Mouse (Mus musculus) embryonic facial prominence, embryonic 15.5 days (tissue): Measurements from ENCODE around the gene A4galt. TPM values are rescaled to one million over a fixed set of nuclear protein-coding genes. Genes with fewer than 3 reads are reported as not detected.

Experiments used
- ATAC-seq: fragments of 200-750 bp; cut with Nextera tagmentation; 2 replicates; pipeline ENCODE4 v1.8.0; 2017; ENCODE audit warnings: low read depth, moderate TSS enrichment; ENCODE audit not compliant: insufficient number of reproducible peaks, low FRiP score, low TSS enrichment
- H3K27ac ChIP-seq: fragments of 300-500 bp; sonication (generic); replicated peaks from 2 replicates; pipeline ENCODE4 v1.5.1; 2015; ENCODE audit warnings: mild to moderate bottlenecking, inconsistent platforms
- H3K27me3 ChIP-seq: fragments of 300-500 bp; sonication (generic); 2 replicates; pipeline ENCODE4 v1.6.1; 2015; ENCODE audit warnings: inconsistent platforms
- H3K36me3 ChIP-seq: fragments of 300-500 bp; sonication (generic); 2 replicates; pipeline ENCODE4 v1.6.1; 2015; ENCODE audit warnings: mild to moderate bottlenecking, inconsistent platforms
- H3K4me1 ChIP-seq: fragments of 300-500 bp; sonication (generic); 2 replicates; pipeline ENCODE4 v1.6.1; 2015; ENCODE audit warnings: inconsistent platforms
- H3K4me2 ChIP-seq: fragments of 300-500 bp; sonication (generic); replicated peaks from 2 replicates; pipeline ENCODE4 v1.6.1; 2015; ENCODE audit warnings: mild to moderate bottlenecking, inconsistent platforms
- H3K4me3 ChIP-seq: fragments of 300-500 bp; sonication (generic); replicated peaks from 2 replicates; pipeline ENCODE4 v1.5.1; 2015; ENCODE audit warnings: mild to moderate bottlenecking, inconsistent platforms
- H3K9ac ChIP-seq: fragments of 300-500 bp; sonication (generic); 2 replicates; pipeline ENCODE4 v1.6.1; 2015; ENCODE audit warnings: inconsistent platforms
- H3K9me3 ChIP-seq: fragments of 300-500 bp; sonication (generic); replicated peaks from 2 replicates; pipeline ENCODE4 v1.6.1; 2016; ENCODE audit warnings: inconsistent platforms
- WGBS: fragments of 180-500 bp; shearing (Covaris S2); methylation state at CpG from one replicate; pipeline ENCODE4 v1.1.7; 2015; 5-methylcytosine and 5-hydroxymethylcytosine counted together
- polyA plus RNA-seq: library from polyadenylated mRNA; unstranded; fragments of >200 nt; fragmentation: Nextera tagmentation; extraction: Ambion mirVana; gene quantifications from 2 replicates; pipeline ENCODE4 v1.2.1, GENCODE M21; 2015

A4galt gene
- polyA plus RNA-seq, 1 experiment from 2014 or later, result 4.7 TPM

DNA sequence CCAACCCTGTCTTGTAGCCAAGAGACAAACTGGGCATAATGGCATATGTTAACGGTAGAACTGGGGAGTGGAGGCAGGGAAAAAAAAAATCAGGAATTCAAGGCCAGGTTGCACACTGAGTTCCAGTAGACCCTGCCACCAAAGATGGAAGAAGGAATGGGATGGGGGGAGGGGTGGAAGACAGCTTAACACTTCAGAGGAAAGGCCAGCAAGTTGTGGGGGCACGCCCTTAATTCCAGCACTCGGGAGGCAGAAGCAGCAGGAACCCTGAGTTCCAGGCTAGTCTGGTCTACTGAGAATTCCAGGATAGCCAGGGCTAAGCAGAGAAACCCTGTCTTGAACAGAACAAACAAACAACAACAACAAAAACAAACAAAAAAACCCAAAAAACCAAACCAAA is 7.2 kb downstream of the A4galt start:
- Histone ChIP-seq H3K9ac (no peak overlapping the region), H3K36me3 (no peaks in the 10 kb centered on the region), H3K4me2 (no peak overlapping the region), H3K9me3 (no peaks in the 10 kb centered on the region), H3K4me3 (no peak overlapping the region), H3K27me3 (no peaks in the 10 kb centered on the region), H3K27ac (no peak overlapping the region), H3K4me1 (no peaks in the 10 kb centered on the region)
- 70% methylated on average over 3 of the region's 3 CpGs for WGBS
- no peak for ATAC-seq

DNA sequence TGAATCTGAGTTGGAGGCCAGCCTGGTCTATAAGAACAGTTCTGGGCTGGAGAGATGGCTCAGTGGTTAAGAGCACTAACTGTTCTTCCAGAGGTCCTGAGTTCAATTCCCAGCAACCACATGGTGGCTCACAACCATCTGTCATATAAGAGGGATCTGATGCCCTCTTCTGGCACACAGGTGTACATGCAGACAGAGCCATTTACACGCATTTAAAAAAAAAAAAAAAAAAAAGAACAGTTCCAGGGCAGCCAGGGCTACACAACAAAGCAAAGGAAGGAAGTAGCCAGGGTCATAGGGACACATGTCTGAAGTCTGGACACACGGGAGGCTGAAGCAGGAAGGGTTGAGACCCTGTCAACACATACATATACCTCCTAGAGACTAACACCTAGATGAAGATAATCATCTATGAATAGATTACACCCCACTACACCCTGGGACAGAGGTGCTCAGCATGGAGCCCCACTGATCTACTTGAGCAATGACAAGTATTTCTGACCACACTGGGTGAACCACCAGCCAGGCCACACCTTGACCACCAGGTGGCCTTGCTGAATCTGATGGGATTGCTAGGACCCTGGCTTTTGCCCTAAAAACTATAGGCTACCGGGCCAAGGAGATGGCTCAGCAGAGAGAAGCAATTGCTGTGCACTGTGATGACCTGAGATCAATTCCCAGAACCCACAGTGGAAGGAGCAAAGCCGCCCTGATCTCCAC is 9.5 kb downstream of the A4galt start:
- no peaks in the 10 kb centered on the region for H3K9me3 ChIP-seq

GRCm38 (mm10) chr15:83241497-83241896 is 10.1 kb downstream of the A4galt start:
- no peaks in the 10 kb centered on the region for H3K4me1 ChIP-seq
- H3K9ac ChIP-seq, result no peak overlapping the region
- H3K4me2 ChIP-seq, result no peak overlapping the region
- no peaks in the 10 kb centered on the region for H3K36me3 ChIP-seq
- 79% methylated on average over 3 of the region's 3 CpGs for WGBS
- ATAC-seq, result no peak
- H3K9me3 ChIP-seq, result no peaks in the 10 kb centered on the region
- no peaks in the 10 kb centered on the region for H3K27me3 ChIP-seq
- no peak overlapping the region for H3K27ac ChIP-seq
- H3K4me3 ChIP-seq, result no peak overlapping the region

More for the DNA sequence above, 9.5 kb downstream of the A4galt start:
- no peak overlapping the region for H3K4me3 ChIP-seq
- no peaks in the 10 kb centered on the region for H3K36me3 ChIP-seq
- no peak overlapping the region for H3K27ac ChIP-seq
- H3K4me1 ChIP-seq, result no peaks in the 10 kb centered on the region
- WGBS, result 78% methylated on average over 4 of the region's 4 CpGs
- H3K4me2 ChIP-seq, result no peak overlapping the region
- ATAC-seq, result no peak
- no peak overlapping the region for H3K9ac ChIP-seq
- H3K27me3 ChIP-seq, result no peaks in the 10 kb centered on the region

DNA sequence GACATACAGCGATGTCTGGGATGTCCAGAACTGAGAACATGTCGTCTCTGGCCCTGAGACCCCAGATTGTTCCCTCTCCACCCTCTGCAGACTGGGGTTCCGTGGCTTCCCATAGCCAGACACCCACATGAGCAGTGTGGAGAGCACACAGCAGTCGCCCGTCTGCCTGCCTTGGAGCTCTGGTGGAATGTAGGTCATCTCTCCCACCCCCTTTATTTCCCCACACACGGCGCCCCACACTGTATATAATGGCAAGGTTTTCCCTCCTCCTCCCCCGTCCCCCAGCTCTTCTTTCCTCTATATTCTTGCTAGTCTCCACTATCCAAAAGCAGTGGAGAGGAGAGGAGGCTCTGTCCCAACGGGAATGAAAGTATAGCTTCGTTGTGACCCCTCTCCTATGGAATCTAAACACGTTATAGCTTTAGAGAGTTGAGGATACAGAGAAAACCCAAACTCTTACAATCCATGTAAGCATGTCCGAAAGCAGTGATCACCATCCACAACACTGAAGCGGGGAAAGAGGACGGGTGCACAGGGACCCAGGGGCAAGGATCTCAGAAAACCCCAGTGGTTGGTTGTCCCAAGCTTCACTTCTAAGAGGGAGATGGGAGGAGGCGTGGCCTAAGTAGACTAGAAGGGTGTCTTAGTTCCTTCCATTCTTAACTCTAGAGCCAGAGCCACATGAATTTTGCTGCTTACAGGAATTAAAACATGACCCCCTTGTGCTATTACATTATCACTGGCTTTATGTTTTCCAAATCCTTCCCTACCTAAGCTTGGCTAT is 13.9 kb downstream of the A4galt start:
- no peak overlapping the region for H3K9ac ChIP-seq
- no peaks in the 10 kb centered on the region for H3K9me3 ChIP-seq
- 70% methylated on average over 15 of the region's 15 CpGs for WGBS
- H3K27me3 ChIP-seq, result no peaks in the 10 kb centered on the region
- H3K4me3 ChIP-seq, result no peak overlapping the region
- no peak for ATAC-seq
- no peaks in the 10 kb centered on the region for H3K36me3 ChIP-seq
- H3K4me2 ChIP-seq, result no peak overlapping the region
- H3K27ac ChIP-seq, result no peak overlapping the region
- no peaks in the 10 kb centered on the region for H3K4me1 ChIP-seq

DNA sequence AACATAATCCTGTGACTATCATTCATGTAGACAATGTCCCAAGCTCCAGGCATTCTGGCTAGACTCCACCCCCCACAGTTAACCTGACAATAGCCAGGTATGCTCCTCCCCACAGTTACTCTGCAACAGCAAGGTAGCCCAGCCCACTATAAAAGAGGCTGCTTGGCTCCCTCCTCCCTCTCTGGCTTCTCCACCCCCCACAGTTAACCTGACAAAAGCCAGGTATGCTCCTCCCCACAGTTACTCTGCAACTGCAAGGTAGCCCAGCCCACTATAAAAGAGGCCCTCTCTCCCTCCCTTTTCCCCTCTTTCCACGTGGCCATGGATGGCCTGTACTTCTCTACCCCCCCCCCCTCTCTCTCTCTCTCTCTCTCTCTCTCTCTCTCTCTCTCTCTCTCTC is 14.8 kb downstream of the A4galt start:
- WGBS, result 0% methylated on average over 1 of the region's 1 CpGs
- no peak overlapping the region for H3K9ac ChIP-seq

GRCm38 (mm10) chr15:83233219-83233992 is 18.2 kb downstream of the A4galt start:
- Histone ChIP-seq H3K9ac (no peak overlapping the region), H3K4me3 (no peak overlapping the region), H3K36me3 (no peaks in the 10 kb centered on the region), H3K4me2 (no peak overlapping the region), H3K9me3 (no peaks in the 10 kb centered on the region), H3K4me1 (no peaks in the 10 kb centered on the region), H3K27me3 (no peaks in the 10 kb centered on the region), H3K27ac (no peak overlapping the region)
- 0 out of 2 replicates have a peak, but pooled peaks have one; percentile 51 for ATAC-seq
- 82% methylated on average over 4 of the region's 4 CpGs for WGBS

More for the DNA sequence above, 14.8 kb downstream of the A4galt start:
- Histone ChIP-seq H3K9me3 (no peaks in the 10 kb centered on the region), H3K4me1 (no peaks in the 10 kb centered on the region), H3K4me3 (no peak overlapping the region), H3K4me2 (no peak overlapping the region), H3K36me3 (no peaks in the 10 kb centered on the region), H3K27ac (no peak overlapping the region), H3K27me3 (no peaks in the 10 kb centered on the region)
- no peak for ATAC-seq

DNA sequence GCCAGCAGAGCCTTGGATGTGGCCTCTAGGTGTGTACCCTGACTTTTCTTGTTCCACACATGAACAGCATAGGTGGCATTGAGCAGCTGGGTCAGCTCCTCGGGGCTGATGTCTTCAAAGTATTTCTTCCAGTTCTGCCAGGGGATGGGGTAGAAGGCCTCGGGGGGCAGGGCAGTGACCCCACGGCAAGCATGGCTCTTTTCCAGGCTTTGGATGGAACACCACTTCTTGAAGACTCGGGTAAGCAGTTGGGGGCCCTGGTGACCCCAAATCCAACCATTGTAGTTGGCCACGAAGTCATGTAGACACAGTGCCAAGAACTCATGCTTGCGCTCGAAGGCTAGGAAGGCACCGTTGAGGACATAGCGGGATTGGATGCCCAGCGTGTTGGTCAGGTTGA is 24.0 kb downstream of the A4galt start:
- Histone ChIP-seq H3K9ac (no peak overlapping the region), H3K4me1 (peaks cover 30% of the 10 kb centered on the region), H3K27ac (no peak overlapping the region), H3K36me3 (no peaks in the 10 kb centered on the region), H3K4me3 (no peak overlapping the region), H3K4me2 (no peak overlapping the region), H3K9me3 (no peaks in the 10 kb centered on the region), H3K27me3 (no peaks in the 10 kb centered on the region)
- 94% methylated on average over 10 of the region's 10 CpGs for WGBS
- ATAC-seq, result no peak

DNA sequence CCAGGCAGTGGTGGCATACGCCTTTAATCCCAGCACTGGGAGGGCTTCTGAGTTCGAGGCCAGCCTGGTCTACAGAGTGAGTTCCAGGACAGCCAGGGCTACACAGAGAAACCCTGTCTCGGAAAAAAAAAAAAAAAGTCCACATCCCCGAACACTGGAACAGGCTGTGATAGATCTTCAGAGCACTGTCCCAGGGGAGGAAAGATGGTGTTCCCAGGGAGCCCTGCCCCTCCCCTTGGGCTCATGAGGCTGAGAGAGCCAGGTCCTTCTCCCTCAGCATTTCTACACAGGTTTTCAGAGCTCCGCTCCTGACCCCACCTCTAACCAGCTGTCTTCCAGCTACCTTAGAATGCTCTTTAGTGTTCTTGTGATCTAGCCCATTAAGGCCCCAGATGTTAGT is 24.7 kb downstream of the A4galt start:
- H3K36me3 ChIP-seq, result no peaks in the 10 kb centered on the region
- no peak overlapping the region for H3K27ac ChIP-seq

DNA sequence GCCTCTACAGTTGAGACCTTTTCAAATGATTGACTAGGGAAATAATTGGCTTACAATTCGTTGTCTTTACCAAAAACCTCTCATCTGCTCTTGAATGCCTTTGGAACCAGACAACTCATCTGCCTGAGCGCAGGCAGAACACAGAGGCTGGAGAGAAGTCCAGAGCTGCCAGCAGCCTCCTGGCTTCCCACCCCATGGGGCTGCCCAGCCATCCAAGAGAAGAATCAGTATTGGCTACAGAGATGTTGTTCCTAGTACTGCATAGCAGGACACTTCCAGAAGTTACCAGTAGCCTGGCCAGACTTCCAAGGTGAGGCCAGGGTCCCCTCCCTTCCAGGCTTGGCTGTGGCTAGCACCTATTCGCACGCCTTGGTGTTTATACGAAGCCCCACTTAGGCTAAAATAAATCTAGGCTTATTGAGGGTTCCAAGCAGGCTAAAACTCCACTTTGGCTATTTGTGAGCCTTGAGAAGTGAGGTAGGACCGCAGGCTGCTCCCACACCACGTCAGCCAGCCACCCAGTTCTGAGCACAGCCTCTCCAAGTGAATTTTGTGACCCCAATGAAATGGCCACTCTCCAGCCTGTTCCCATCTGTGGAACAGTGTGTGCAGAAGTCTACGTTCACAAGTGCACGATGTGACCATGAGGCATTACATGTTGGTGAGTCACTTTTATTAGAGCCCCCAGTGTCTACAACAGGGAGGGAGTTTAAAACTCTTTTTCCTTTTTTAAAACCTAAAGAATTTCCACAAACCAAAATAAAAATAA is 25.3 kb downstream of the A4galt start:
- H3K4me2 ChIP-seq, result no peak overlapping the region
- no peaks in the 10 kb centered on the region for H3K27me3 ChIP-seq
- H3K4me1 ChIP-seq, result peaks cover 30% of the 10 kb centered on the region
- H3K9me3 ChIP-seq, result no peaks in the 10 kb centered on the region
- no peak overlapping the region for H3K9ac ChIP-seq
- ATAC-seq, result no peak
- WGBS, result 82% methylated on average over 9 of the region's 9 CpGs
- no peaks in the 10 kb centered on the region for H3K36me3 ChIP-seq
- H3K27ac ChIP-seq, result 0 out of 2 replicates have a peak overlapping the region, but pooled peaks have one; percentile 23
- H3K4me3 ChIP-seq, result no peak overlapping the region

More for the DNA sequence above, 24.7 kb downstream of the A4galt start:
- Histone ChIP-seq H3K4me2 (no peak overlapping the region), H3K4me3 (no peak overlapping the region), H3K9me3 (no peaks in the 10 kb centered on the region), H3K27me3 (no peaks in the 10 kb centered on the region), H3K4me1 (peaks cover 30% of the 10 kb centered on the region), H3K9ac (no peak overlapping the region)
- no peak for ATAC-seq
- WGBS, result 82% methylated on average over 5 of the region's 5 CpGs

DNA sequence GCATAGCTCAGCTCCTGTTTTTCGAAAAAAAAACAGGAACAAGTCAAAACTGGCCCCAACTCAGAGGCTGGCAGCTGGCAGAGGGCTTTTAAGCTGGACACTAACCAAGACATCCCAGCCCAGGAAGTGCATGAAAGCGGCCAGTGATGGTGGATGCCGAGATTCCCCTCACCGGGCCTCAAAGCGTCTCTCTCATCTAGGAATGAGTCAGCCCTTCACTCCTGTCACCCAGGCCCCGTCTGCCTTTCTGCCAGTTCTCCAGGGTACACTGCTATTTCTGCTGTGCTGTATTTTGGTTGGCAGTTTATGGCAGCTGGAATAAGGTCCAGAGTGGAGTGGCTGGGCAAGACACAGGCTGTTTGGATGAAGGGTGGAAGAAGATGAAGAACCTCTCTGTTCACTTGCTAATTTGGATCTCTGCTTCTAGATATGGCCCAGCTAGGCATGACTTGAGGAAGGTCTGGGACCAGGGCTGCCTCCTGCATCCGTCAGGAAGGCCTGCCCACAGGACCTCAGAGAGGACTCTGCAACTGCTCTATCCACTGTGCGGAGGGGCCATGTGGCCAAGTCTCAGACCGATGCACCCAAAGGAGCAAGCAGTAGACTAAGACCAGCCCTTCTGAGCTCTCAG is 27.3 kb downstream of the A4galt start:
- peaks cover 30% of the 10 kb centered on the region for H3K4me1 ChIP-seq
- H3K27ac ChIP-seq, result peak overlapping the region; percentile 92
- no peaks in the 10 kb centered on the region for H3K27me3 ChIP-seq
- ATAC-seq, result no peak; the same call in 1 of the 2 replicates
- no peaks in the 10 kb centered on the region for H3K36me3 ChIP-seq
- no peak overlapping the region for H3K9ac ChIP-seq
- H3K4me3 ChIP-seq, result no peak overlapping the region
- peak overlapping the region; percentile 22; the same call in 1 of the 2 replicates for H3K4me2 ChIP-seq
- no peaks in the 10 kb centered on the region for H3K9me3 ChIP-seq
- 37% methylated on average over 9 of the region's 9 CpGs for WGBS
